Mouse (Mus musculus): ENCODE measurements around the gene Gpr61.

The Gpr61 gene

DNA sequence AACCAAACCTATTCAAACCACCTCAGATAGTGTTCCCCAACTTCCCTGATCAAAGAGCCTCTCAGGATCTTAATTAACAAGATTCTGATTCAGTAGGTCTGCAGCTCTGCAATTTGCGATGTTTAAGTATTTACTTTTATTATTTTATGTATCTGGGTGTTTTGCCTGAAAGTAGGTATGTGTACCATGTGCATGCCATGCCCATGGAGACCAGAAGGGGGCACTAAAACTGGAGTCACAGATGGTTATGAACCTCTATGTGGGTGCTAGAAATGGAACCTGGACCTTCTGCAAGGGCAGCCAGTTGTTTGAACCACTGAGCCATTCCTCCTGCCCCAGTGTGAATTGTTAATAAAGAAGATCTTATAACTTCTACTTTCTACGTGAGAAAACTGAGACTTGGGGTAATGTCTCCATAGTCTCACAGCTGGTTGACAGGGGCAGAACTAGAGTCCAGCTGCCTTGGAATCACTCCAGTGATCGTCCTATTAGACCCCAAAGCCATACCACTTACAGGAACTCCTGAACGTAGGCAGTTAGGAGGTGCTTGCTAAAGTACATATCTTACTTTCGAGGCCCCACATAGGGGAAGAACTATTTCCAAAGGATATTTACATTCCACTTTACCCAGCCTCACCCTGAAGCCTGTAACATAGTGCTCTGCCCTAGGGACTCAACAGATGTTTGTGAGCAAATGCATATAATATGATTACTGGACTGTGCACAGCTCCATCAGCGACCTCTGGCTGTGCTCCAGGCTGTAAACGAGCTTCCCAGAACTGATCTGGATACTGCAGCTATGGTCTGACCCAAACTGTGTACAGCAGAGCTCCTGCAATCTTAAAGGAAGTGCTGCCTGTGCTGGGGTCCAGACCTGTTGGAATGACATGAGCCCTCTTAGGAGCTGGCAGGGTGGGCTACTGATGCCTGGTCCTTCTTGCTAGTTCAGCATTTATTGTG lies 24.4 kb upstream of the Gpr61 start:
- DNase-seq, result no peak

DNA sequence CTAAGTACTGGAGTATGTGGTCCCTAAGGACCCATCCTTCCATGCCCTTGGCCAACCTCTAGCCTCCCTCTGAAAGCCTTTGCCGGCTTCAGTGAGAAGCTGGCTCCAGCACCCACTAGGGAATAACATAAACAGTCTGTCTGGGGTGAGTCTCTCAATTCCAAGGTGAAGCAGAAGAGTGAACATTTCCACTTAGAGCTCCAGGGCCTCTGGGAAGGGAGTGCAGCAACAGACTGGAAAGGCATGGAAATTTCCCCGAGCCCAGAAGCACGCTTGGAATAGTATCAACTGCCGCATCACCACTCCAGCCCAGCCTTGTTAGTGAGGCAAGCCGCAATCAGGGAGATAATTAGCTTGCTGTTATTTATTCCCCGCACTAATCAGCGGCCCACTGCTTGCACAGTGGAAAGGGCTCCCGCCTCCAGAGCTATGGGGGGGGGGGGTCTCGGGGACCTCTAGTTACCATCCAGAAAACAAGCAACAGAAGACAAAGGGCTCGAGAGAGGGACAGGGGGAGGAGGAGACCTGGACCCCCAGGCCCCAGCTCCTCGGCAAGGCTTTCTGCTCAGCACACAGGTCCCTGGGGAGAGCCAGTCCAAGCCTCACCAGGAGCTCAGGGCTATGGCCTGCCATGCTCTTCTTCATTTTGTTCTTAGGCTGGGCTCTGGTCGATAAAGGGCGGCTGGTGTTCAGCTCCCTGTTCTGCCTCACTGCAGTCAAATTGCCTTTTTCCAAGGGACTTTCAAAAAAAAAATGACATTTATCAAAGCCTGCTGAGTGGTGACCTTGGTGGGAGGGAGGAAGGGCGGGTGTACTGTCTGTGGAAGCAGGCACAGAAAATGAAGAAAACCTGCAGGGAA lies 20.2 kb upstream of the Gpr61 start:
- peak; percentile 66 for DNase-seq

DNA sequence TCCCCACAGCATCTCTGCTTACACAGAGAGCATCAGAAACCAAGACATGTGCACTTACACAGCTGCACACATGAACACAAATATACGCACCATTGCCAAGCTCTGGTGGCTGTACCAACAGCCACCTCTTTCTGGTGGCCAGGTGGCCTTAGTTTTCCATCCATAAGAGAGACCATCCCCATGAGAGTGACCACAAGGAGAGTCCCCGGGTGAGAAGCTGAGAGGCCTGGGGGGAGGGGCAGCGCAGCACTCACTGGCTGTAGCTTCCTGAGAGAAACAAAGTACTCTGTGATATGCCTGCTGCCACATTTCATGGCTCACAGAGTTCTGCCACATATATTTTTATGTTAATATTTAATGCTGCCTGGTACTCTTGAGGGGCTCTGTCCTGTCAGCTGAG lies 14.5 kb upstream of the Gpr61 start:
- DNase-seq, result no peak

GRCm38 (mm10) chr3:108167499-108167898 lies 12.8 kb upstream of the Gpr61 start:
- no peak for DNase-seq

DNA sequence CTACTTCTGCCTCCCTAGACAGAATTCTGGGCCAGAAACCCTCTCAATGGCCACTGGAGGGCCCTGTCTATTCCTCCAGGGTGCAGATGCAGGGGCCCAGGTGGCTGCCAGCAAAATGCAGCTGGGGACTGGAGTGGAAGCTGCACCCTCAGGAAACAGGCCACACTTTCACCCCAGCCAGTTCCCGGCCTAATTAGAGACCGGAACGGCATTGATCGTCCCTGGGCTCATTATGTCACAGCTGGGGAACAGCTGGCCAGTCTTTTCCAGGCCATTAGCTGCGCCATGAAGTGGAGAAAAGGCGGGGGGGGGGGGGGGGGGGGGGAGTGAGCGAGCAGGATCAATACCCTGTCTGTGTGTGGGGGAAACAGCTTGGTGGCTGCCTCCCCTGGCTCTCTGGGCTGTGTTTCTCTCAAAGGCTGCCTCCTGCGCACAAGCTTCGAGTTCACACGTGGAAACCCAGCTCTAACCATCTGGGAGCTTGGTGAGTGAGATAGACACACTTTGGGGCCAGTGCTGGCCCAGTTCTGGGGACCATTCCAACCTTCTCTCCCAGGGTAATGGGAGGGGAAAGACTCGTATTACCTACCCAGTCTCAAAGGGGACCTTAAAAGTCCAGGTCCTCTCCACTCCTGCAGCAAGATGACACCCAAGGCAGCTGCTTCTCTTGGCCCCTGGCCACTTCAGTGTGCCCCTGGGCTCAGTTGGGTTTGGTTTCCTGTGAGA lies 12.0 kb upstream of the Gpr61 start:
- DNase-seq, result no peak

- no peak for DNase-seq
Observed at GRCm38 (mm10) chr3:108165532-108166315, 11.0 kb upstream of the Gpr61 start.

- peak; percentile 82 for DNase-seq
Observed at GRCm38 (mm10) chr3:108164807-108165206, 10.1 kb upstream of the Gpr61 start.

DNA sequence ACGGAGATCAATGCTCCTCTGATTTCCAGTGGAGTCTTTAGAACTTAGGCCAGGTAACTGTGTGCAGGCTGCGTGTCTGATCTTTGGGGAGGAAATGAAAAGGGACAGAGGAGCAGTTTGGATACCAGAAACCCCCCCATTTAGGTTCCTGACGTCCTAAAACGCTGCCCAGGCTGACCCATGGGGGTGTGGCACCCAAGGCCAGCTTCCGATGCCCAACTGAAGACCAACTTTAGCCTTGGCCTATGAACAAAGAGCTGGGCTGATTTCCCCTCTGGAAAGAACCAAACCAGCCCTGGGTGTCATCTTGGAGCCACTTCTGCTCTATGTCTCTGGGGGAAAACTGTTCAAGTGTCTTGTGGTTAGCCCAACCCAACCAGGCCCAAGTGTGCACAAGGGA lies 9.4 kb upstream of the Gpr61 start:
- DNase-seq, result no peak

GRCm38 (mm10) chr3:108158383-108159037 lies 3.8 kb upstream of the Gpr61 start:
- DNase-seq, result peak; percentile 70

GRCm38 (mm10) chr3:108152290-108152689 lies 2.4 kb downstream of the Gpr61 start:
- DNase-seq, result no peak

GRCm38 (mm10) chr3:108147386-108148235 lies 7.1 kb downstream of the Gpr61 start:
- DNase-seq, result peak; percentile 81

- no peak for DNase-seq
Observed at GRCm38 (mm10) chr3:108146671-108147070, 8.0 kb downstream of the Gpr61 start.

DNA sequence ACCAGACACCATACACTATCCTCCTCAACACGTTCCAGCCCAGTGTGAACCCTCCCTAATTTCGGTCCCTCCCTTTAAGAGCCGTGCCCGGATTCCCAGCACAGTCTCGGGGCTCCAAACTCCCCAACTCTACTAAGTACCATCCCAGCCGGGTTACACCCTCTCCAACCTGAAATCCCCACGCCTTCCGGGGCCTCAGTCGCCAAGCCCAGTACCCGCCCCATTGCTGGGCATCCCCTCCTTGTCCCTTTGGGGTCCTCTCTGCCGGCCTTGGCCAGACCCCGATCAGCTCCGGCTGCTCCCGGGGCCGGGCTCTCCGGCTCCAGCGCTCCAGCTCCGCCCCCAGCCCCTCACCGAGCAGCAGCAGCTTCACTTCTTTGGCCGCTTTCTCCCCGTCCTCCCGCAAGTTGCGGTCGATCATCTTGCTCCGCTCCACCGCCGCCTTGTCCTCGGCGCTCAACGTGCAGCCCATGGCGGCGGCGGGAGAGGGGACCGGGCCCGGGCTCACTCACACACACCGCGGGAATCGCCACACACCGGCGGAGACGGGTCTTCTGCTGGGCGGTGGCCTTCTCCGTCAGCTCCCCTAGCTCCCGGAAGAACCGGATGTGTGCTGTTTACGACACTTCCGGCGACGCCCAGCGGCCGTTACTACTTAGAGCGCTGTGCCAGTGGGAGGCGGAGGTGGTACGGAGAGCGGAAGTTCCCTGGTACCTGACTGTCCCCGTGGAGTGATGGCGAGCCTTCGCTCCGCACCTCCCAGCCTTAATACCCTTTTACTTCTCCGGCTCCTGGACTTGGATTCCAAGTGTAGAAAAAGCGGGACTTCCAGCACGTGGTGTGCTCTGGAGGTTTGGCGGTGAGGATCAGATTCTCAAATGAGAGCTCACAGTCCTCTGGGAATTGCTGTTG lies 8.9 kb downstream of the Gpr61 start, which contains the start of gene Gnai3:
Gene Gnai3 (minus strand): TSS at position 613 of the 912 bp plus-strand sequence.
- DNase-seq, result peak; percentile 91

- no peak for DNase-seq
Observed at GRCm38 (mm10) chr3:108140786-108141185, 13.9 kb downstream of the Gpr61 start.

GRCm38 (mm10) chr3:108139113-108139512 lies 15.6 kb downstream of the Gpr61 start:
- no peak for DNase-seq

GRCm38 (mm10) chr3:108134701-108135100 lies 20.0 kb downstream of the Gpr61 start:
- DNase-seq, result peak; percentile 70

GRCm38 (mm10) chr3:108132484-108132883 lies 22.2 kb downstream of the Gpr61 start:
- DNase-seq, result no peak

DNA sequence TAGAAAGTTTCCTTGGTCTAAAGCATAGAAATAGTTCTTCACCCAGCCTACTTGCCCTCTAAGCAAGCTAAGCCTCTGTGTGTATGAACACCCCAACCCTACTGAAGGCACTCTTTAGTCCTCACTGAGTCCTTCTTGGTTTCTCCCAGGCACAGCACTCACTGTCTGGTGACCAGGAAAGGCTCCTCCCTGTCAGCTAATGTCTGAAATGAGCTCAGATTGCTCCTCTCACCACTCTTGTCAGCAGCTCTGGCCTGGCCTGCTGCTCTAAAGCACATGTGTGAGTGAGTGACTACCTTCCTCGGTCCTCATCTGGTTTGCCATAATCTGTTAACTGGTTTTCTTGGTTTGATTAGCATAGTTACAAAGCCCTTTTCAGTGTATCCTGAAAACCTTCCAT lies 22.9 kb downstream of the Gpr61 start:
- no peak for DNase-seq

GRCm38 (mm10) chr3:108131216-108131615 lies 23.5 kb downstream of the Gpr61 start:
- no peak for DNase-seq
